Mouse (Mus musculus): ENCODE data around the gene Sipa1l2.

The Sipa1l2 gene

DNA sequence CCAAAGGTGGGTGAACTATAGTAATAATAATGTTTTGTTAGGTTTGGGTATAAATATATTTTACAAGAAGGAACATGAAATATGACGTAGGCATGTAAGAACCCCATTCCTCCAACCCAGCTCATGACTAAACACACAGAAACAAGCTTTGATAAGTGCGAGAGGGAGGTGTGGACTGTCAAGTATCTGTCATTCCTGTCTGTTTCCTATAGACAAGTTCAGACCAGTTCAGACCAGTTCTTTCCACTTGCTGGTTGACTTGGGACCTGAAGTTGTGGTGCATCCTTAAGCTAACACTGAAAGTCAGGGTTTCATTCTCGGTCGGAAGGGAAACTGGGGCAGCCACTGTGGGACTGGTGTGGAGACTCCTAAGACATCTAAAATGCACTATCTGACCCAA, 197.0 kb downstream of the Sipa1l2 start:
- DNase-seq (ENCODE audit: low spot score in 2 of 2) = no peak

DNA sequence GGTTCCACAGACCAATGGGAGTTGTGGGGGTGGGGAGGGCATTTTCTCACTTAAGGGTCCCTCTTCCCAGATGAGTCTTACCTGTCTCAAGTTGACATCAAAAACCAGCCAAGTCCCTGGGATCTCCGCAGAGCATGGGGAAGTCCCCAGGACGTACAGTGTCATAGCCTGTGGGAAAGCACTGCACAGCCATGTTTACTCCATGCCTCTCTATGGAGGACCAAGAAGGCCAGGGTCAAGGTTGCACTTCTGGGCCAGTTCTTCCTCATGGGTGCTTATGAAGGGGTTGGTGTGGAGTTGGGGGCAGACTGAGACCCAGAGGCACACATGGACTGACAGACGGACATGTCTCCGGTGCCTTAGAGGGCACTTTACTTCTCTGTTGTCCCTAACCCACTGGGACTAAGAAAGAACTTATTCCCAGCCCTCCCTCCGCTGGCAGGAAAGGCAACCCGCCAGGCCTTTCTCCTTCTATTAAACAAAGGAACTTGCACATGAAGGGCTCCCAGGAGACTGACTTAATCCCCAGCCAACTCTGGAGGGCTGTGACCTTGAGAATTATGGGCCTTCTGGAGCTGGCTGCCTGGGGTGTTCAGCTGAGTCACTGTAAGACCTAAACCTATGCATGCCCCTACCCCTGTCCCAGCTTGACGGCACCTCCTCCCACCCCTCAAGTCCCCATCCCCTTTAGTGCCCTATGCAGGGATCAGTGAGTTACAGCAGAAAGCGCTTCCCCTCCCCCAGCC, 199.9 kb downstream of the Sipa1l2 start:
- no peak for DNase-seq (ENCODE audit: low spot score in 2 of 2)

DNA sequence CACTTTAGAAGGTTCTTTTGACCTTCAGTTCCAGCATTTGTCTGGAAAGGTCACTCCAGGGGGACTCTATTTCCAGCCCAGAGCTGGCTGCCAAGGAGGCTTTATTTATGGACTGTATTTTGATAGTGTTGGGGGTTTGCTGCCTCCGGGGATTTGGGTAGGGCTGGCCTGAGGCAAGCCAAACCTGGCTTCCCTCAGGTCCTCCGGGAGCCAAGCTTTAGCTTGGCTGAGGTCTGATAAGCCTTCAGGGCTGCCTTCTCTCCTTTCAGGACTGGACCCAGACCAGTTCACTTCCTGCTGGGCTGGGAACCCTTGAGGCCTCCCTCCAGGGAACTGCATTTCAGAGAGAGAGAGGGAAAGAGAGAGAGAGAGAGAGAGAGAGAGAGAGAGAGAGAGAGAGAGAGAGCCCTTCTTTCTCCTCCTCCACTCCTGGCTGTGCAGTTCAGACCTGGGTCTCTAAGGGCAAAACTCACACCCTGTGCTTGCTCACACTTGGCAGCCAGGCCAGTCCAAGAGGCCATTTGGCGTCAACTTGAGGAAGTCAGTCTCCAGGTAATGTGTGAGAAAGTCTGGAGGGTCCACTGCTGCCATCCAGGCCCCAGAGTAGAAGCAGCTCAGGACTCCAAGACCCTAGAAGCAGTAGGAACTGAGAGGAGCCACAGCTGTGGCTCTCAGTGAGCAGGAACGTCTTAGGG, 201.1 kb downstream of the Sipa1l2 start:
- no peak for DNase-seq (ENCODE audit: low spot score in 2 of 2)
